Mouse (Mus musculus): ENCODE data around the gene Cenpc1. TPM values are rescaled to one million over a fixed set of nuclear protein-coding genes. Genes with fewer than 3 reads are reported as not detected.

Gene Cenpc1
- 11.7 TPM for polyA plus RNA-seq (2014; fragmentation: Illumina TruSeq; extraction: RNeasy Lipid Tissue Mini Kit (QIAGEN cat#74804); ENCODE audit: low read depth, low replicate concordance)

DNA sequence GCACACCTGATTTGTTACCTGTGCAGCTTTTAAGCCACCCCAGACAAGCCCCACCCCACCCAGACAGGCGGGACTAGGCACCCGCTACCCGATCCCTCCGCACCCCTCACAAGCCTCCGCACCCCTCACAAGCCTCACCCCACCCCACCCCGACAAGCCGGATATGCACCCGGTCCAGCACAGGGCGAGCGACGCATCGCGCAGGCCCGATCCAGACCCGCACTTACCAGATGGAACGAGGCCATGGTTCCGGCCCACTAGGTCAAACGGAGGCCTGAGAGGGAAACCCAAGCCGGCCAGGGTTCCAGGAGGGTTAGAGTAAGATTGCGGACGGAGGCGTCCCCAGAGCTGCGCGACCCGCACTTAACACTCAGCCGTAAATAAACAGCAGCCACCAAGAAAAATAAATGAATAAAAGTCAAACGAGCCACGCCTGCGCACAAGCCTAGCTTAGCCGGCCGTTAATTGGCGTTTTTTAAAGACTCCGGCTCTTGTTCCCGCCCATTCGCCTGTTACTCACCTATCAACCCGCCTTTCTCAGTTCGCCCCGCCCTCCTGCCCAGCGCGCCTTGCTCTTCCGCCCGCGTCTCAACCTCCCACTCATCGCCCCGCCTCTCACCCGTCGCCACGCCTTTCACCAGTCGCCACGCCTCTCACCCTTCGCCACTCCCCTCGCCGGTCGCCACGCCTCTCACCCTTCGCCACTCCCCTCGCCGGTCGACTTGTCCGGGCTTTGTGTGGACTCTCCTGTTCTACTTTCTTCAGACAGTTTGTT, at the start of gene Cenpc1:
Gene Cenpc1 (minus strand): TSS at position 483 of the 775 bp plus-strand sequence.

DNA sequence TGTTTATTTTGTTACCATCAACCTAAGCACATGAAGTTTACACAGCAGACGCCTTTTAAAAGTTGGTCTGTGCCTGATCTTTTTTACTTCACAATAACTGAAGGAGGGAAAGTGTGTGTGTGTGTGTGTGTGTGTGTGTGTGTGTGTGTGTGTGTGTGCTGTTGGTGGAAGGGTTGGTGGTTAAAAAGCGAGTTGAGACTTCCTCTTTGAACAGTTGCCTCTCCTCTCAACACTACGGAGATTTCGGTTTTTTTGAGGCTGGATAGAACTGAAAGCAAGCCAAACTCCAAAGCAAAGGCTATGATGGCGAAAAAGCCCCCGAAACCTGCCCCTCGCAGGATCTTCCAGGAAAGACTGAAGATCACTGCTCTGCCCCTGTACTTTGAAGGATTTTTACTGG, 6.2 kb upstream of the Cenpc1 start, which contains the start of gene Stap1:
Gene Stap1 (plus strand): TSS at position 209 of the 400 bp plus-strand sequence.

Other genes with a start within 250 kb of the Cenpc1 start
- 38.5 TPM for gene Stap1, start 6.2 kb upstream of the Cenpc1 start, polyA plus RNA-seq (2014; fragmentation: Illumina TruSeq; extraction: RNeasy Lipid Tissue Mini Kit (QIAGEN cat#74804); ENCODE audit: low read depth, low replicate concordance)
- 6.1 TPM for gene Uba6, start 107.2 kb upstream of the Cenpc1 start, polyA plus RNA-seq (2014; fragmentation: Illumina TruSeq; extraction: RNeasy Lipid Tissue Mini Kit (QIAGEN cat#74804); ENCODE audit: low read depth, low replicate concordance)
- gene Gnrhr, start 132.3 kb upstream of the Cenpc1 start, polyA plus RNA-seq (2014; fragmentation: Illumina TruSeq; extraction: RNeasy Lipid Tissue Mini Kit (QIAGEN cat#74804); ENCODE audit: low read depth, low replicate concordance) = not detected
- gene Tmprss11c, start 223.7 kb upstream of the Cenpc1 start, polyA plus RNA-seq (2014; fragmentation: Illumina TruSeq; extraction: RNeasy Lipid Tissue Mini Kit (QIAGEN cat#74804); ENCODE audit: low read depth, low replicate concordance) = not detected

Measured in adipose tissue, adult 10 weeks (tissue).